Mouse (Mus musculus) embryonic facial prominence, embryonic 14.5 days (tissue): Measurements from ENCODE around the gene Olfml2b. TPM values are rescaled to one million over a fixed set of nuclear protein-coding genes. Genes with fewer than 3 reads are reported as not detected.

Experiments used
- ATAC-seq: fragments of 200-750 bp; cut with Nextera tagmentation; 2 replicates; pipeline ENCODE4 v1.8.0; 2017; ENCODE audit warnings: low read depth, moderate number of reproducible peaks, moderate TSS enrichment
- DNase-seq: peaks from one replicate; pipeline ENCODE4 v3.0.0-alpha.2; 2015; ENCODE audit warnings: low spot score
- H3K27ac ChIP-seq: fragments of 300-500 bp; sonication (generic); replicated peaks from 2 replicates; pipeline ENCODE4 v1.5.1; 2014; ENCODE audit warnings: low read depth, mild to moderate bottlenecking, low read length, moderate library complexity
- H3K27me3 ChIP-seq: fragments of 300-500 bp; sonication (generic); replicated peaks from 2 replicates; pipeline ENCODE4 v1.6.1; 2014; ENCODE audit warnings: low read length; ENCODE audit not compliant: control insufficient read depth, insufficient read depth
- H3K36me3 ChIP-seq: fragments of 300-500 bp; sonication (generic); 2 replicates; pipeline ENCODE4 v1.6.1; 2014; ENCODE audit warnings: low read length, mixed read lengths; ENCODE audit not compliant: control insufficient read depth, insufficient read depth
- H3K4me1 ChIP-seq: fragments of 300-500 bp; sonication (generic); 2 replicates; pipeline ENCODE4 v1.6.1; 2014; ENCODE audit warnings: antibody characterized with exemption, low read length; ENCODE audit not compliant: control insufficient read depth, insufficient read depth
- H3K4me2 ChIP-seq: fragments of 300-500 bp; sonication (generic); 2 replicates; pipeline ENCODE4 v1.6.1; 2014; ENCODE audit warnings: low read depth, mild to moderate bottlenecking, low read length, moderate library complexity, mixed read lengths
- H3K4me3 ChIP-seq: fragments of 300-500 bp; sonication (generic); 2 replicates; pipeline ENCODE4 v1.5.1; 2014; ENCODE audit warnings: low read depth, mild to moderate bottlenecking, low read length
- H3K9ac ChIP-seq: fragments of 300-500 bp; sonication (generic); 2 replicates; pipeline ENCODE4 v1.6.1; 2014; ENCODE audit warnings: low read depth, mild to moderate bottlenecking, low read length, moderate library complexity, mixed read lengths
- H3K9me3 ChIP-seq: fragments of 300-500 bp; sonication (generic); 2 replicates; pipeline ENCODE4 v1.6.1; 2016; ENCODE audit warnings: low read length; ENCODE audit not compliant: control insufficient read depth
- WGBS: fragments of 180-500 bp; shearing (Covaris S2); extraction: QIAGEN DNeasy Blood & Tissue Kit; methylation state at CpG from one replicate; pipeline ENCODE4 v1.1.7; 2014; 5-methylcytosine and 5-hydroxymethylcytosine counted together
- polyA plus RNA-seq: library from polyadenylated mRNA; unstranded; fragments of >200 nt; fragmentation: Nextera tagmentation; extraction: Ambion mirVana; gene quantifications from 2 replicates; pipeline ENCODE4 v1.2.1, GENCODE M21; 2014

Gene Olfml2b
- polyA plus RNA-seq, 1 experiment from 2014 or later = 43.7 TPM

DNA sequence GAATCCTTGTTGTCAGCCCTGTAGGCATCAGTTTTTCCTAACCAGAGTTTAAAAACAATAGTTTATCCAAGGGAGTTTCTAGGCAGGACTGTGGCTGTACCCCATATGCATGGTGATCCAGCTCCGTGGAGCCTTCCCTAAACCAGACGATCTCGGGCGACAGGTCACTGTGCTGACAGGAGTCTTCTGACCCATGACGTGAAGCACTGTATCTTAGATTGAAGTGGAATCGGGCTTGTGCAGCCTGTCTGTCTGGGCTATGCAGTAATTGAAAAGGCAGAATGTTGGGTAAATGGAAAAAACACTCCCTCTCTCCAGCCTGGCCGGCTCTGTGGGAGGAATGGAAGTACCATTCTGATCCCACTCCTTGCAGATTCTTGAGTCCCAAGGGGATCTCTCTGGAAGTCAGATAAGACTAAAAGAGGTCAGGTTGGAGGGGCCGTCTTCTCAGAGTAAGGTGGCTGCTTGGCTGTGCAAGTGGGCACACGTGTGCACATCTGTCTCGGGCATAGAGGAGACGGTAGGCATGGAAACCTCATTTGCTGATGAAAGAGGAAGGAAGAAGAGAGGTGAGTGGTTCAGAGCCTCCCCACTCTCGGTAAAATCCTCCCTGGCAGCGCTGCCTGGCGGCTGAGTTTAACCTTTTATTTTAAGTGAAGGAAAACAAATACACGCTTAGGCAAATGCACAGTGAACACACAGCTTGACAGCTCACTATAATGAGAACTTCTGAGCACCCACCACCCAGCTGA, 7.8 kb downstream of the Olfml2b start:
- no peak overlapping the region for H3K9ac ChIP-seq
- DNase-seq = no peak
- no peak overlapping the region for H3K4me3 ChIP-seq
- no peak overlapping the region for H3K27ac ChIP-seq
- 0 out of 2 replicates have a peak, but pooled peaks cover 5% of the 10 kb centered on the region for H3K36me3 ChIP-seq
- H3K27me3 ChIP-seq = no peaks in the 10 kb centered on the region
- H3K4me1 ChIP-seq = peaks cover 7% of the 10 kb centered on the region
- 64% methylated on average over 15 of the region's 15 CpGs for WGBS
- H3K4me2 ChIP-seq = no peak overlapping the region
- no peak for ATAC-seq
- H3K9me3 ChIP-seq = no peaks in the 10 kb centered on the region

- Histone ChIP-seq H3K27ac (no peak overlapping the region), H3K36me3 (0 out of 2 replicates have a peak, but pooled peaks cover 5% of the 10 kb centered on the region), H3K4me3 (no peak overlapping the region), H3K4me1 (peaks cover 9% of the 10 kb centered on the region), H3K27me3 (no peaks in the 10 kb centered on the region), H3K4me2 (no peak overlapping the region), H3K9me3 (no peaks in the 10 kb centered on the region), H3K9ac (no peak overlapping the region)
- WGBS = 42% methylated on average over 5 of the region's 5 CpGs
- ATAC-seq (peak; percentile 91), DNase-seq (peak; percentile 88)
These were observed 11.1 kb downstream of the Olfml2b start for GRCm38 (mm10) chr1:170655280-170655917.

DNA sequence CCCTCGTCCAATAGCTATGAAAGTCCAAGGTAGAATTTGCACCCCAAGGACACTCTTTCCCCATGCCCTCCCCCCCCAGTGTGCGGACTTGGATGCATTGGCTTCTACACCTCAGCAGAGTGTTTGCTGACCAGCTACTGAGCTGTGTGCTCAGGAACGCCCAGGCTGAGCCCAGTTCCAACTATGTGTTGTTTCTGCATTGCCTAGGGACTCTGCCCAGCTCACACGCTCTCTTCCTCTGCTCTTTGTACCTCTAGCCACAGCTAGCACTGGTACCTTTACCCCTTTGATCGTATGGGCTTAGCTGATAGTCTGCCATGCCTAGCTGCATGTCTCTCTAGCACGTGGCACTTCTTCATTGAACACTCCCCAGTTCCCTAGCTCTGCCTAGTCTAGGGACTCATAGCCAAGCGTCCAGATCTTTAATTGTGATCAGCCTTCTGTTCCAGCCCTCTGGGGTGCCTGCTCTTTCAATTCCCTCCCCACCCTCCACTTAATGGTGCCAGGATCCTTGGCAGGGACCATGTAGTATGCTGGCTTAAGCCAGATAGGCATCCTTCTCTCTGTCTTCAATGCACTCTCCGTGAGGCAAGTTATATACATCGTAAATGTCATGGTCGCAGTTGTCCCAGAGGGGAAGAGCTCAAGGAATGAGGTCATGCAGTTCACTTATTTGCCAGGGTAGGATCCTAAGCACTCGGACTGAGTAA, 12.3 kb downstream of the Olfml2b start:
- DNase-seq (no peak), ATAC-seq (no peak)
- 0 out of 2 replicates have a peak, but pooled peaks cover 5% of the 10 kb centered on the region for H3K36me3 ChIP-seq
- H3K9ac ChIP-seq = no peak overlapping the region
- no peak overlapping the region for H3K4me2 ChIP-seq
- peaks cover 9% of the 10 kb centered on the region for H3K4me1 ChIP-seq
- no peaks in the 10 kb centered on the region for H3K27me3 ChIP-seq
- no peaks in the 10 kb centered on the region for H3K9me3 ChIP-seq
- WGBS = 83% methylated on average over 11 of the region's 11 CpGs
- H3K4me3 ChIP-seq = no peak overlapping the region
- H3K27ac ChIP-seq = no peak overlapping the region

DNA sequence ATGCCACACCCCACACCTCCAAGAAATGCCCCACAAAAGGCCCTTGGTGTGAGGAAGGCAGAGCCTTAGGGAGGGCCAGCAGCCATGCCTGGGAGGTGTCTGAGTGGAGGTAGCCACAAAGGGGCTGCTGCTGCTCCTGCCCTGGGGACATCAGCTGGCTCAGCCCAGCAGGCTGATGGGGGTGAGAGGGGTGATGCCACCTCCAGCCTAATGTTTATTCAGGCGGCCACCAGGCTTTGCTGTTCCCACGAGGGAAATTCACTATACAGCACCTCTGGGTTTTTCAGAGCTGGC, 12.8 kb downstream of the Olfml2b start:
- no peak overlapping the region for H3K9ac ChIP-seq
- WGBS = 60% methylated on average over 1 of the region's 2 CpGs
- peaks cover 5% of the 10 kb centered on the region for H3K4me1 ChIP-seq
- no peak overlapping the region for H3K4me2 ChIP-seq
- H3K36me3 ChIP-seq = 0 out of 2 replicates have a peak, but pooled peaks cover 5% of the 10 kb centered on the region
- DNase-seq (no peak), ATAC-seq (no peak)
- no peaks in the 10 kb centered on the region for H3K9me3 ChIP-seq
- no peak overlapping the region for H3K27ac ChIP-seq
- no peaks in the 10 kb centered on the region for H3K27me3 ChIP-seq
- H3K4me3 ChIP-seq = no peak overlapping the region

DNA sequence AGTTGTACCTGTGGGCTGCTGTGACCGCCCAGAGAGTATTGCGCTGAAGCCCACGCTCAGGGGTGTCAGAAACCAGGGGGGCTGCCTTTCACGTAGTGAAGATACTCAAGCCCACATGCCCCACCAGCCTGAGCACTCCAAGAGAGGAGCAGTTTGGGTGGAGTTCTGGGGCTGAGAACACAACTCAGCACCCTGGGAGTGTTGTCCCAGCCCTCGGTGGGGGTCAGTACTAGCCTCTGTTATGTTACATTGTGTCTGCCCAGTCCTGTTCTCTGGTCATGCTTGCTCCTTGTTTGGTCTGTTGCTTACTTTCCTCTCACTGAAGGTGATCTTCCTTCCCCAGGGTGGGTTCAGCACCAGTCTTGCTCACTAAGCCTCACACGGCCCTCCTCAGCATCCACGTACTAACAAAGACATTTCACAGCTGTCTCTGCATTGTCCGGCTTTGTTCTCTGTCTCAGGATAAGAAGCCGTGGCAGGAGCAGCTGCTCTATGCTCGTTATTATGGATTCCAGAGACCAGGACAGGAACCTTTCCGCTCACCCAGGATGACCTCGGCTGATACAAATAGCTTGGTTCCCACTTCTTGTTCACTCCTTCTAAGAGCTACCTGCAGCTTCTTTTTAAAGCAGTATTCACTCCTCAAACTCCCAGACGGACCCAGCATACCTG, 13.4 kb downstream of the Olfml2b start:
- H3K27me3 ChIP-seq = no peaks in the 10 kb centered on the region
- no peak overlapping the region for H3K27ac ChIP-seq
- H3K4me2 ChIP-seq = no peak overlapping the region
- no peak overlapping the region for H3K4me3 ChIP-seq
- peaks cover 2% of the 10 kb centered on the region; the same call in 1 of the 2 replicates for H3K4me1 ChIP-seq
- H3K9ac ChIP-seq = no peak overlapping the region
- ATAC-seq = peak; percentile 22; the same call in 1 of the 2 replicates
- H3K36me3 ChIP-seq = 0 out of 2 replicates have a peak, but pooled peaks cover 2% of the 10 kb centered on the region
- H3K9me3 ChIP-seq = no peaks in the 10 kb centered on the region
- WGBS = 63% methylated on average over 13 of the region's 13 CpGs
- peak; percentile 57 for DNase-seq

DNA sequence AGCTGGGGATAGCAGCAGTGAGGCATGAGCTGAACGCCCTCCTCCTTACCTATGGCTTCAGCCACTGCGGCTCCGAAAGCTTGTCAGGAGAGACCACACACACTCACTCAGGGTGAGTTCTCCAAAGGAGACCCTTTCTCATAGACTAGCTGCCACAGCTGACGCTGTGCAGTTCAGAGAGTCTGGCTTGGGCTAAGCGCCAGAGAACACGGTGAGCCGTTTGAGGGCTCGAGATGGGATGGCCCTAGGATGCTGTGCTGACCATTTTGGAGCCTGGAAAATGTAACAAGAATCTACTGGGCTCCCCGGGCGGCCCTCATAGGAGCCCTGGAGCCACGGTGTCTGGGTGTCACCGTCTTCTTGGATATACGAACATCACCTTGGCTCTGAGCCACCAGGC, 14.9 kb downstream of the Olfml2b start:
- Histone ChIP-seq H3K36me3 (no peaks in the 10 kb centered on the region), H3K27me3 (no peaks in the 10 kb centered on the region), H3K9me3 (no peaks in the 10 kb centered on the region), H3K4me1 (peaks cover 2% of the 10 kb centered on the region; the same call in 1 of the 2 replicates), H3K4me2 (no peak overlapping the region), H3K9ac (no peak overlapping the region), H3K27ac (no peak overlapping the region), H3K4me3 (no peak overlapping the region)
- WGBS = 79% methylated on average over 13 of the region's 13 CpGs
- DNase-seq (no peak), ATAC-seq (no peak)

GRCm38 (mm10) chr1:170664620-170665185, 20.4 kb downstream of the Olfml2b start:
- H3K36me3 ChIP-seq = 0 out of 2 replicates have a peak, but pooled peaks cover 1% of the 10 kb centered on the region
- H3K4me1 ChIP-seq = no peaks in the 10 kb centered on the region
- DNase-seq (peak; percentile 61), ATAC-seq (0 out of 2 replicates have a peak, but pooled peaks have one; percentile 37)
- no peak overlapping the region; the same call in 1 of the 2 replicates for H3K27ac ChIP-seq
- H3K27me3 ChIP-seq = no peaks in the 10 kb centered on the region
- H3K9me3 ChIP-seq = no peaks in the 10 kb centered on the region
- WGBS = 60% methylated on average over 11 of the region's 11 CpGs
- no peak overlapping the region for H3K9ac ChIP-seq
- no peak overlapping the region for H3K4me3 ChIP-seq
- H3K4me2 ChIP-seq = no peak overlapping the region

GRCm38 (mm10) chr1:170665200-170665599, 20.9 kb downstream of the Olfml2b start:
- WGBS = 65% methylated on average over 7 of the region's 7 CpGs
- H3K9ac ChIP-seq = no peak overlapping the region
- no peaks in the 10 kb centered on the region for H3K9me3 ChIP-seq
- H3K4me2 ChIP-seq = no peak overlapping the region
- ATAC-seq (peak; percentile 44; the same call in 1 of the 2 replicates), DNase-seq (peak; percentile 58)
- no peak overlapping the region for H3K4me3 ChIP-seq
- no peaks in the 10 kb centered on the region for H3K4me1 ChIP-seq
- no peaks in the 10 kb centered on the region for H3K27me3 ChIP-seq
- H3K27ac ChIP-seq = no peak overlapping the region
- H3K36me3 ChIP-seq = 0 out of 2 replicates have a peak, but pooled peaks cover 6% of the 10 kb centered on the region
